Mouse (Mus musculus): ENCODE results near the gene Tprkb. TPM values are rescaled to one million over a fixed set of nuclear protein-coding genes. Genes with fewer than 3 reads are reported as not detected.
"Not testable (repeated sequence)": the region's sequence is repeated elsewhere in the genome, so short reads cannot be mapped to it uniquely, and the experiment has no call there.

The Tprkb gene
- polyA plus RNA-seq, 1 experiment, result 31.6 TPM

DNA sequence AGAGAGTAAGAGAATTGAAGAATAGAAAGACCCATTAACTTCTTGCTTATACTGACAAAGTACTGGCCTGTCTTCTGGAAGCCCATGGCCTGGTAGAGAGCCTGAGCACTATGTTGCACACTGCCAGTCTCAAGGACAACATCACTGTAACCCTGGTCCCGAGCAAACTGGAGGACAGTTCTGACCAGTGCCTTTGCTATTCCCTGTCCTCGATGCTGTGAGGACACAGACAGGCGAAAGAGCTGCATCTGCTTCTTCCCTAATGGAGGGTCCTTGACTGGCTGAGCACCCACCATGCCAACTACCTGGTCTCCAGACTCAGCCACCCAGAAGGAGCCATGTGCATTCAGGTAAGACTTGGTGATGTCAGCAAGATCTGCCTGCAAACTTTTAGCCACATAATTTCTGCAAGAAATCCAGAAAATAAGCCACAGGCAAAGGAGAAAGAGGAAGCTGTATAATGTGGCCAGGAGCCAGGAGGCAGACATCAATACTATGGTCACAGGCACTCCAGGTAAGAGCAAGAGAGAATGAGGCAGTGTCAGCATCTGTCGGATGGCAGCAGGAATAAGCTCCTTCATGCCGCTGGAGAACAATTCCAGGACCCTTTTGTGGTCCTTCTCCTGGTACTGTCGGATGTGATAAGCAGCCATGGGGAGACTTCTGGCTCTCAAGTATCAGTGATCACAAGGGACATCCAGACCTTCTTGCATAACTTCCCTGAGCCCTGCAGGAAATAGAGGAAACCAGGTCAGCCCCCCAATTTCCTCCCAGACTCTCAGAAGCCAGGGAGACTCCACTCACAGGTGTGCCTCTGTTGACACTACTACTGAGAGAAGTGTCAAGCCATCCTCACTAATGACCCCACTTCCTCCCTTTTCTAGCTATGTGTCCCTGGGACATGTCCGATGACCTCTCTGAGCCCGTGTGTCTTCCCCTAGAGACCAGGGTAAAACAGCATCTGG lies 43.7 kb upstream of the Tprkb start:
- no peak overlapping the region for H3K4me3 ChIP-seq (ENCODE audit: low read depth, low read length)
- H3K9me3 ChIP-seq (replicated peaks; ENCODE audit: control insufficient read depth, insufficient read depth, low read length, poor library complexity, severe bottlenecking), result peaks cover 16% of the 10 kb centered on the region
- no peaks in the 10 kb centered on the region for H3K27me3 ChIP-seq (ENCODE audit: control insufficient read depth, insufficient read depth, low read length, poor library complexity, severe bottlenecking)
- peaks cover 3% of the 10 kb centered on the region for H3K4me1 ChIP-seq (ENCODE audit: control insufficient read depth, insufficient read depth, low read length)
- no peaks in the 10 kb centered on the region for H3K36me3 ChIP-seq (ENCODE audit: control insufficient read depth, insufficient read depth, low read length, poor library complexity, severe bottlenecking)
- no peak for TF ChIP-seq POLR2A (IDR thresholded peaks at IDR 0.05; ENCODE audit: insufficient read depth, low read length)
- no peak for TF ChIP-seq CTCF (IDR thresholded peaks at IDR 0.05; ENCODE audit: low read depth, low read length)
- no peak overlapping the region for H3K9ac ChIP-seq (ENCODE audit: low read depth, poor library complexity, severe bottlenecking)
- H3K27ac ChIP-seq (ENCODE audit: insufficient read depth, low read length), result no peak overlapping the region

GRCm38 (mm10) chr6:85869006-85869405 lies 42.7 kb upstream of the Tprkb start, which contains the start of gene Nat8f2:
Gene Nat8f2 (minus strand): TSS chr6:85869158.
- H3K4me3 ChIP-seq (ENCODE audit: low read depth, low read length), result not testable (repeated sequence)

DNA sequence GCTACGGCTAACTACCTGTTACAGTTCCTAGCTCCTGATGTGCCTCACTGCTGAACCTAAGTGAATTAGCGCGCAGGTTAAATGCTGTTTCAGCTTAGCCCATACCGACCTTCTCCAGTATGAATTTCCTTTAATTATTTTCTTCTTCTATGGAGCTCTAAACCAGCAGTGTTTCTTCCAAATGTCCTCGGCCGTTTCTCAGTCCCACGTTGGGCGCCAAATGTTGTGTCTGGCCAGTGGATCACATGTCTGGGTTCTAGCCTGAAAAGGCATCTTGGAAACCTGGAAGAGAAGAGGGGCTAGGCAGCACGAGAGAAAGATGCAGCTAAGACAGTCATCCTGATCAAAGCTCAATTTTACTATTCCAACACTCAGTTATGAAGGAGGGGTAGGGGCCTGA lies 28.4 kb upstream of the Tprkb start:
- not testable (repeated sequence) for H3K9ac ChIP-seq (ENCODE audit: low read depth, poor library complexity, severe bottlenecking); H3K27me3 ChIP-seq (ENCODE audit: control insufficient read depth, insufficient read depth, low read length, poor library complexity, severe bottlenecking); H3K4me3 ChIP-seq (ENCODE audit: low read depth, low read length); H3K27ac ChIP-seq (ENCODE audit: insufficient read depth, low read length); H3K4me1 ChIP-seq (ENCODE audit: control insufficient read depth, insufficient read depth, low read length); H3K36me3 ChIP-seq (ENCODE audit: control insufficient read depth, insufficient read depth, low read length, poor library complexity, severe bottlenecking)
- H3K9me3 ChIP-seq (replicated peaks; ENCODE audit: control insufficient read depth, insufficient read depth, low read length, poor library complexity, severe bottlenecking), result peaks cover 31% of the 10 kb centered on the region

More at GRCm38 (mm10) chr6:85869006-85869405, 42.7 kb upstream of the Tprkb start, which contains the start of gene Nat8f2:
- not testable (repeated sequence) for H3K4me1 ChIP-seq (ENCODE audit: control insufficient read depth, insufficient read depth, low read length); H3K27ac ChIP-seq (ENCODE audit: insufficient read depth, low read length); H3K36me3 ChIP-seq (ENCODE audit: control insufficient read depth, insufficient read depth, low read length, poor library complexity, severe bottlenecking); H3K27me3 ChIP-seq (ENCODE audit: control insufficient read depth, insufficient read depth, low read length, poor library complexity, severe bottlenecking); H3K9ac ChIP-seq (ENCODE audit: low read depth, poor library complexity, severe bottlenecking)
- peaks cover 16% of the 10 kb centered on the region for H3K9me3 ChIP-seq (replicated peaks; ENCODE audit: control insufficient read depth, insufficient read depth, low read length, poor library complexity, severe bottlenecking)

DNA sequence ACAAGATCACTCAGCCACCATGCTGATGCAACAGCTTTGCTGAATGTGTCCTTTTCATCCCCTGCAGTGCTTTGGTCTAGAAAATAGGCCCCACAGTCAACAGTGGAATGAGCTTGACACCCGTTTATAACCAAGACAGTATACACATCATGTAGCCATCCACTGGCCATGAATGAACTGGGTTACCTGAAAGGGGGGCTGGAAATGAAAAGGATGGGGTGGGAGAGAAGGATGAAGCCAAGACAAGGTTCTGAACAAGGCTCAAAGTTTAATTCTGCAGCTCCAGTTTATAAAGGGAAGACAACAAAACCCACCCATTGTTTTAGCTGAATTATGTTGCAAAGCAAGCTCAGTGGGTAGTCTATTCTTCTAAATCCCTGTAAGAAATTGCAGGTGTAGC lies 27.4 kb upstream of the Tprkb start:
- H3K4me3 ChIP-seq (ENCODE audit: low read depth, low read length), result no peak overlapping the region
- no peak overlapping the region for H3K27ac ChIP-seq (ENCODE audit: insufficient read depth, low read length)
- TF ChIP-seq CTCF (IDR thresholded peaks at IDR 0.05; ENCODE audit: low read depth, low read length), result no peak
- H3K4me1 ChIP-seq (ENCODE audit: control insufficient read depth, insufficient read depth, low read length), result no peaks in the 10 kb centered on the region
- H3K9ac ChIP-seq (ENCODE audit: low read depth, poor library complexity, severe bottlenecking), result no peak overlapping the region
- H3K27me3 ChIP-seq (ENCODE audit: control insufficient read depth, insufficient read depth, low read length, poor library complexity, severe bottlenecking), result no peaks in the 10 kb centered on the region
- no peaks in the 10 kb centered on the region for H3K36me3 ChIP-seq (ENCODE audit: control insufficient read depth, insufficient read depth, low read length, poor library complexity, severe bottlenecking)
- peaks cover 33% of the 10 kb centered on the region for H3K9me3 ChIP-seq (replicated peaks; ENCODE audit: control insufficient read depth, insufficient read depth, low read length, poor library complexity, severe bottlenecking)

GRCm38 (mm10) chr6:85888961-85889360 lies 22.7 kb upstream of the Tprkb start:
- no peaks in the 10 kb centered on the region for H3K4me1 ChIP-seq (ENCODE audit: control insufficient read depth, insufficient read depth, low read length)
- H3K27me3 ChIP-seq (ENCODE audit: control insufficient read depth, insufficient read depth, low read length, poor library complexity, severe bottlenecking), result no peaks in the 10 kb centered on the region
- TF ChIP-seq CTCF (IDR thresholded peaks at IDR 0.05; ENCODE audit: low read depth, low read length) (no peak), POLR2A (IDR thresholded peaks at IDR 0.05; ENCODE audit: insufficient read depth, low read length) (no peak), EP300 (IDR thresholded peaks at IDR 0.05; ENCODE audit: insufficient read depth, low read depth, low read length) (no peak)
- H3K9ac ChIP-seq (ENCODE audit: low read depth, poor library complexity, severe bottlenecking), result no peak overlapping the region
- H3K36me3 ChIP-seq (ENCODE audit: control insufficient read depth, insufficient read depth, low read length, poor library complexity, severe bottlenecking), result no peaks in the 10 kb centered on the region
- peaks cover 34% of the 10 kb centered on the region for H3K9me3 ChIP-seq (replicated peaks; ENCODE audit: control insufficient read depth, insufficient read depth, low read length, poor library complexity, severe bottlenecking)
- H3K4me3 ChIP-seq (ENCODE audit: low read depth, low read length), result no peak overlapping the region
- H3K27ac ChIP-seq (ENCODE audit: insufficient read depth, low read length), result no peak overlapping the region

- H3K9ac ChIP-seq (ENCODE audit: low read depth, poor library complexity, severe bottlenecking); H3K4me1 ChIP-seq (ENCODE audit: control insufficient read depth, insufficient read depth, low read length); H3K27ac ChIP-seq (ENCODE audit: insufficient read depth, low read length); H3K36me3 ChIP-seq (ENCODE audit: control insufficient read depth, insufficient read depth, low read length, poor library complexity, severe bottlenecking); H3K27me3 ChIP-seq (ENCODE audit: control insufficient read depth, insufficient read depth, low read length, poor library complexity, severe bottlenecking): not testable (repeated sequence)
- H3K4me3 ChIP-seq (ENCODE audit: low read depth, low read length), result peak overlapping the region; percentile 18; the same call in 1 of the 2 replicates
- peaks cover 17% of the 10 kb centered on the region for H3K9me3 ChIP-seq (replicated peaks; ENCODE audit: control insufficient read depth, insufficient read depth, low read length, poor library complexity, severe bottlenecking)
- peak; percentile 63 for TF ChIP-seq CTCF (IDR thresholded peaks at IDR 0.05; ENCODE audit: low read depth, low read length)
Observed at GRCm38 (mm10) chr6:85895061-85895648, 16.5 kb upstream of the Tprkb start.

DNA sequence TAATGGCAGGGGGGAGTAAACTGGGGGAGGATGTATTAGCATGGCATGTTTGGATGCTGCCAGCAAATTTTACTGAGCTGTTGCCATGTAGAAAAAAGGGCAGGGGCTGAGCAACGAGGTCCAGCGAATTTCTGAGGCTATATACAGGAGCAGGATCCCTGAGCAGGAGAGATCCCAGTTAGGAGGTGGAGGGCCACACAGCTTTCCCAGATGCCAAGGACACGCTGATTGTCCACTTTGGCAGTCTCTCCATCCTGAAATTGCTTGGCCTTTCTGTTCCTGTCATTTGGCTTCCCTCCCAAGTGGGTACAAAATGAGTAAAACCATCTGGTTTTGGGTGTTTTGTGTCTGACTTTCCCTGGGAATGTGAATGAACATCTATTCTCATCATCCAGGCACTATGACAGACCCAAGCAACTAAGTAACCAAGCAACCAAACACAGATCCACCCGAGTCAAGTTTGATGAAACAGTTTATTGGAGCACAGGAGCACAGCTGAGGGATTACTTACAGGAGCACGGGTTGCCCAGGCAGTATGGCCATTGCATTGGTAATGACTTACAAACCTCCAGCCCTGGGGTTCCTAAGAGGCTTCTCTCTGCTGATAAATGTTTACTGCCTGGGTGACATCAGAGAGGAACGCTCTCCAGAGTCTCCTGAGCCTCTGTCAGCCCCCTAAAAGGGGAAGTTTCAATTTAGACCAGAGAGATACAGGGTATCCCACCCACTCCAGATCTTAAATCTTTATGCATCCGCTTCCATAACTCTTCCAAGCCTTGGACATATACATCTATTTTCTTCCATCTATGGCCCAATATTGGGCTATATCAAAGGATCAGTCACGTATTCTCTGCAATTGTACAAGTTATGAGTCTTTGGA lies 12.8 kb upstream of the Tprkb start:
- H3K9ac ChIP-seq (ENCODE audit: low read depth, poor library complexity, severe bottlenecking); H3K27me3 ChIP-seq (ENCODE audit: control insufficient read depth, insufficient read depth, low read length, poor library complexity, severe bottlenecking); H3K27ac ChIP-seq (ENCODE audit: insufficient read depth, low read length); H3K4me3 ChIP-seq (ENCODE audit: low read depth, low read length); H3K9me3 ChIP-seq (replicated peaks; ENCODE audit: control insufficient read depth, insufficient read depth, low read length, poor library complexity, severe bottlenecking); H3K36me3 ChIP-seq (ENCODE audit: control insufficient read depth, insufficient read depth, low read length, poor library complexity, severe bottlenecking); H3K4me1 ChIP-seq (ENCODE audit: control insufficient read depth, insufficient read depth, low read length): not testable (repeated sequence)
